Comparison of ENCODE assay signal across 10 mouse cellular contexts in the genomic region with DNA sequence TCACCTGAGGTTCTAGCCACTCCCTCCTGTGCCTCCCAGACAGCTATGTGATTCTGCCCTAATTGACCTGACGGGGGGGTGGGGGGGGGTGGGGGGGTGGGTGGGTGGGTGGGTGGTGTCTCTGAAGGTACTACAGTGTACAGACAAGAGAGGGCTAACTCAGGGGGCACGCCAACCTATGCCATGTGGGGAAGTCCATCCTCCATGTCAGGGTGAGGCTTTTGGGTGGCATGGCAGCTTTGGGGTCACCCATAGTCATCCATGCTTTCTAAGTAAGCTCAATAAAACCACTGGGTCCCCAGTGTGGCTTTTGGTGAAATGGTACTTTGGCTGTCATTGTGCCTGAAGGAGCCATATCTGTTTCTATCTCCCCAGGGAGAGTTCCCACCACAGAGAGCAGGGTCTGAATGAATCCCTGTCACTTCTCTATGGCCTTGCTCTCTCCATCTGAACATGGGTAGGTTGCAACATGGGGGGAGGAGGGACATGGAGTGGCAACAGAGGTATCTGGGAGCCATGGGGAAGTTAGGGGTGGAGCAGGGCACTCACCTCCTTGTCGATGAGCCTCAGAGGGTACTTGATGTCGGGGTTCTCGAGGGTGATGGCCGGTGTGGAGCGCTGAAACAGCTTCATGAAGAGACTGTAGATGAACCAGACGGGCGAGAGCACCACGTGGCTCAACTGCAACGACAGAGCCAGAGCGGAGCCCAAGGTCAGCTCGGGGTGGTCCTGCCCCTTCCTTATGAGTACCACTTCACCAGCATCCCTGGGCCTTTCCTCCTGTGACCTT. TPM values are rescaled to one million over a fixed set of nuclear protein-coding genes. Genes with fewer than 3 reads are reported as not detected.
A peak's percentile ranks its signal among the peaks of the same experiment; 100 is the strongest.
DNase-seq lines count a peak whose midpoint lies in the region; ATAC-seq and TF ChIP-seq lines count a peak whose summit lies in the region.
"Had no signal": no experiment of that assay in that cellular context is flagged by ENCODE, and none has a peak within 500 bp of the region (broad histone marks: within the 10 kb centered on the region; RNA-seq: fewer than 3 reads in every experiment).

No protein-coding gene starts in this region.

- no peaks in the 10 kb centered on the region for H3K27me3 ChIP-seq in heart, embryonic 16.5 days (ENCODE audit: control insufficient read depth, insufficient read depth, low read length)
- H3K27me3 ChIP-seq in liver, embryonic 14.5 days (ENCODE audit: control insufficient read depth, insufficient read depth, low read length), result no peaks in the 10 kb centered on the region
- H3K27me3 ChIP-seq: CH12.LX; hindbrain, embryonic 12.5 days had no signal

- no peak overlapping the region for H3K9ac ChIP-seq in heart, embryonic 16.5 days (ENCODE audit: low read length)
- H3K9ac ChIP-seq in liver, embryonic 14.5 days (replicated peaks), result peak overlapping the region; percentile 94
- H3K9ac ChIP-seq: hindbrain, embryonic 12.5 days had no signal

- no peaks in the 10 kb centered on the region for H3K9me3 ChIP-seq in heart, embryonic 16.5 days (replicated peaks; ENCODE audit: control insufficient read depth, low read length)
- no peaks in the 10 kb centered on the region for H3K9me3 ChIP-seq in liver, embryonic 14.5 days (ENCODE audit: control insufficient read depth, low read length)
- H3K9me3 ChIP-seq: hindbrain, embryonic 12.5 days had no signal

- no peak for TF ChIP-seq CTCF in liver, embryonic 14.5 days (IDR thresholded peaks at IDR 0.05; ENCODE audit: low read depth)

- H3K27ac ChIP-seq in heart, embryonic 16.5 days (ENCODE audit: low read length), result peak overlapping the region; percentile 68; the same call in 1 of the 2 replicates
- peak overlapping the region; percentile 92 for H3K27ac ChIP-seq in liver, embryonic 14.5 days
- H3K27ac ChIP-seq: hindbrain, embryonic 12.5 days had no signal

- WGBS in heart, embryonic 16.5 days, result 89% methylated on average over 13 of the region's 13 CpGs
- 79% methylated on average over 13 of the region's 13 CpGs for WGBS in liver, embryonic 14.5 days (ENCODE audit: insufficient replicate concordance)

- H3K4me1 ChIP-seq in heart, embryonic 16.5 days (ENCODE audit: control insufficient read depth, insufficient read depth, low read length), result peaks cover 21% of the 10 kb centered on the region
- H3K4me1 ChIP-seq in liver, embryonic 14.5 days (replicated peaks; ENCODE audit: control insufficient read depth in 2 of 2, insufficient read depth in 2 of 2, low read length in 1 of 2), result peaks cover 46 to 60% of the 10 kb centered on the region in 2 experiments

- TF ChIP-seq EP300 in liver, embryonic 14.5 days (IDR thresholded peaks at IDR 0.05; ENCODE audit: low read depth), result no peak

- no peak for DNase-seq in heart, adult 8-10 months (ENCODE audit: low spot score)
- DNase-seq in urinary bladder, adult 2 months (ENCODE audit: low spot score), result peak; percentile 22
- no peak for DNase-seq in urinary bladder, postnatal 25 days (ENCODE audit: low spot score)
- no peak for DNase-seq in liver, embryonic 14.5 days (ENCODE audit: low read depth in 3 of 3, low spot score in 3 of 3)
- no peak for DNase-seq in right cerebral cortex, adult 18-20 months
- DNase-seq in thymus, postnatal 25 days, result no peak

- no peaks in the 10 kb centered on the region for H3K36me3 ChIP-seq in heart, embryonic 16.5 days (ENCODE audit: control insufficient read depth, insufficient read depth)
- H3K36me3 ChIP-seq in liver, embryonic 14.5 days (replicated peaks; ENCODE audit: control insufficient read depth, insufficient read depth, low read depth), result peaks cover 56% of the 10 kb centered on the region

- ATAC-seq in heart, embryonic 16.5 days (replicated peaks; ENCODE audit: extremely low read depth, insufficient read depth, low FRiP score), result no peak
- no peak for ATAC-seq in liver, embryonic 14.5 days (ENCODE audit: insufficient read depth)

- H3K4me2 ChIP-seq in heart, embryonic 16.5 days (ENCODE audit: low read depth, low read length), result no peak overlapping the region
- H3K4me2 ChIP-seq in liver, embryonic 14.5 days (ENCODE audit: low read depth), result peak overlapping the region; percentile 93
- H3K4me2 ChIP-seq: hindbrain, embryonic 12.5 days had no signal

- H3K4me3 ChIP-seq in heart, embryonic 16.5 days (ENCODE audit: low read length), result no peak overlapping the region
- 0 out of 4 replicates have a peak overlapping the region, but pooled peaks of 1 of the 2 experiments have one; percentile 14 for H3K4me3 ChIP-seq in liver, embryonic 14.5 days (ENCODE audit: insufficient read depth in 1 of 2, low read depth in 2 of 2, low read length in 2 of 2)
- H3K4me3 ChIP-seq: hindbrain, embryonic 12.5 days; layer of hippocampus, adult 2 months had no signal

RNA-seq across cellular contexts. Expression of gene Cyb5r3, which starts 6.7 kb away (rescaled TPM):
- 146 and 155 TPM in 2 replicates for polyA plus RNA-seq in heart, embryonic 16.5 days (2015; fragmentation: Nextera tagmentation; extraction: Ambion mirVana)
- 100 to 1,000 TPM in 2 of 4 experiments, 10 to 100 TPM in 2; 81.4 to 113 (median 96.2) TPM for total RNA-seq in heart, adult 8-10 months (2022)
- 131 and 197 TPM in 2 replicates for polyA plus RNA-seq in urinary bladder, adult 2 months (2012; rRNA removed)
- polyA plus RNA-seq in liver, embryonic 14.5 days (2012; rRNA removed), result 88.8 and 94.0 TPM in 2 replicates
- polyA plus RNA-seq in liver, embryonic 14.5 days (2014; fragmentation: Nextera tagmentation; extraction: Ambion mirVana), result 103 and 109 TPM in 2 replicates

RNA-seq across cellular contexts. Expression of gene Poldip3, which starts 16.5 kb away (rescaled TPM):
- 75.9 and 79.0 TPM in 2 replicates for polyA plus RNA-seq in heart, embryonic 16.5 days (2015; fragmentation: Nextera tagmentation; extraction: Ambion mirVana)
- 10 to 100 TPM; 23.5 to 27.1 (median 26.2) TPM for total RNA-seq in heart, adult 8-10 months (2022)
- polyA plus RNA-seq in urinary bladder, adult 2 months (2012; rRNA removed), result 60.9 and 64.6 TPM in 2 replicates
- polyA plus RNA-seq in liver, embryonic 14.5 days (2012; rRNA removed), result 22.8 and 25.1 TPM in 2 replicates
- polyA plus RNA-seq in liver, embryonic 14.5 days (2014; fragmentation: Nextera tagmentation; extraction: Ambion mirVana), result 49.4 and 58.5 TPM in 2 replicates

RNA-seq across cellular contexts. Expression of gene Rrp7a, which starts 43.1 kb away (rescaled TPM):
- polyA plus RNA-seq in heart, embryonic 16.5 days (2015; fragmentation: Nextera tagmentation; extraction: Ambion mirVana), result 43.3 and 47.3 TPM in 2 replicates
- 10 to 100 TPM; 38.9 to 42.7 (median 40.5) TPM for total RNA-seq in heart, adult 8-10 months (2022)
- 56.1 and 60.9 TPM in 2 replicates for polyA plus RNA-seq in urinary bladder, adult 2 months (2012; rRNA removed)
- polyA plus RNA-seq in liver, embryonic 14.5 days (2012; rRNA removed), result 16.0 and 23.9 TPM in 2 replicates
- 21.2 and 22.3 TPM in 2 replicates for polyA plus RNA-seq in liver, embryonic 14.5 days (2014; fragmentation: Nextera tagmentation; extraction: Ambion mirVana)
